Mouse (Mus musculus) brown adipose tissue, adult 24 weeks (tissue): ENCODE data around the gene Khdc3. TPM values are rescaled to one million over a fixed set of nuclear protein-coding genes. Genes with fewer than 3 reads are reported as not detected.
A peak's percentile ranks its signal among the peaks of the same experiment; 100 is the strongest.
"Not testable (repeated sequence)": the region's sequence is repeated elsewhere in the genome, so short reads cannot be mapped to it uniquely, and the experiment has no call there.

Experiments
- H3K27ac ChIP-seq: fragments of 200-500 bp; replicated peaks from 2 replicates; pipeline ENCODE4 v1.5.1; 2012; ENCODE audit warnings: low read depth, mild to moderate bottlenecking, low read length
- H3K4me1 ChIP-seq: fragments of 200-500 bp; 2 replicates; pipeline ENCODE4 v1.6.1; 2012; ENCODE audit warnings: low read length, mixed read lengths; ENCODE audit not compliant: control insufficient read depth, insufficient read depth, insufficient read length
- H3K4me3 ChIP-seq: fragments of 200-500 bp; 2 replicates; pipeline ENCODE4 v1.5.1; 2012; ENCODE audit warnings: low read depth, mild to moderate bottlenecking, low read length, moderate library complexity; ENCODE audit not compliant: insufficient read depth
- polyA plus RNA-seq: library from polyadenylated mRNA; stranded (reverse); fragments of >200 nt; gene quantifications from 2 replicates; pipeline ENCODE4 v1.2.4, GENCODE M21; 2012; ENCODE audit not compliant: missing spikeins, insufficient read depth, insufficient read length

Gene Khdc3
- polyA plus RNA-seq = not detected in 2 replicates

DNA sequence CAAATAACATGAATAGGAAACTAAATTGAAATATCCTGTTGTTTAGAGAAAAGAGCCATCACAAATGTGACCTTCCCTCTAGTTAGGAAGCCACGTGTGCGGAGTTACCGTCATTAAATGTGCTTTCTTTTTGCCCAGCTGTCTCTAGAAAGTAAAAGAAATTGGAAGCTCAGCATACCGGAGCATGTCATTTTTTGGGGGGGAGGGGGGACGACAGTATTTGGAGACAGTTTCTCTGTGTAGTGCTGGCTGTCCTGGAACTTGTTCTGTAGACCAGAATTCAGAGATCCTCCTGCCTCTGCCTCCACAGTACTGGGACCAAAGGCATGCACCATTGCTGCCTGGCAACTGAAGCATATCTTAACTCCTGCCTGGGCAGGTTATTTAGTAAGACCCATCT, at the start of gene Khdc3:
Gene Khdc3 (plus strand): TSS at position 301 of the 400 bp plus-strand sequence.
- Histone ChIP-seq H3K27ac (no peak within 1 kb of the TSS), H3K4me1 (no peaks in the 10 kb centered on the region), H3K4me3 (no peak within 1 kb of the TSS)

DNA sequence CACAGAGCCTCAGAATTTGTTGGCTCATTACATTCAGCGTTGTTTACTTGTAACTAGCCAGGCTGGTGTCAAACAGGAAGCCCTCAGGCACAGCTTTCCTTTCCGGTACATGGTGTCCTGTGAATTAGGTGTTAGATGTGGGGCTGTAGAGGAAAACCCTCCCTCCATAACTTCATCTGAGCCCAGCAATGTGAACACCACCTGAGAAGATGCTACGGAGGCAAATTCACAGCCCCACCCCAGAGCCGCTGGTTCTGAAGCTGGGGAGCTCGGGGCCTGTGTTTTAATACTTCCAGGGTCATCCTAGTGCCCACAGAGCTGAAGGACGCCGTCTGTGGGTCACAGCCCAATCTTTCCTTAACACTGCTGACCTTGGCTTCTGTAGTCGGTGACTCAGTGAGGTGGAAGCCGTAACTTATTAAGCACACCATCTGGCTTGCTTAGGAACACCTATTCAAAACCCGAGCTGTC, 46.2 kb upstream of the Khdc3 start:
- Histone ChIP-seq H3K27ac (no peak overlapping the region), H3K4me3 (no peak overlapping the region), H3K4me1 (no peaks in the 10 kb centered on the region)

DNA sequence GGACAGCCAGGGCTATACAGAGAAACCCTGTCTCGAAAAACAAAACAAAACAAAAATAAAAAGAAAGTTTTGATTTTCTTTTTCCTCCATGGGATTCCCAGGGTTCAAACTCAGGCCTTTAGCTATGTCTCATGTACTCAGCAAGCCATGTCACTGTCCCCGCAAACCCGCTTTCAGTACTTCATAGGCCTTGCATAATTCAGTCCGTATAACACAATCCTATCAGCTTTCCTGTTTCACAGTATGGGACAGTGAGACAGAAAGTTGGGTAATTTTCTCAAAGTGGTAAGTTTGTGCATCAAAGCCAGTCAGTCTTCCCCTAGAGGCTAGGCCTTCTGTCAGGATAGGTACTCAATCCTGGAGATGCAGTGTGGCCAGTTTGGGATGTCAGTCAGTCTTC, 42.4 kb upstream of the Khdc3 start:
- Histone ChIP-seq H3K4me1 (no peaks in the 10 kb centered on the region), H3K27ac (no peak overlapping the region), H3K4me3 (no peak overlapping the region)

DNA sequence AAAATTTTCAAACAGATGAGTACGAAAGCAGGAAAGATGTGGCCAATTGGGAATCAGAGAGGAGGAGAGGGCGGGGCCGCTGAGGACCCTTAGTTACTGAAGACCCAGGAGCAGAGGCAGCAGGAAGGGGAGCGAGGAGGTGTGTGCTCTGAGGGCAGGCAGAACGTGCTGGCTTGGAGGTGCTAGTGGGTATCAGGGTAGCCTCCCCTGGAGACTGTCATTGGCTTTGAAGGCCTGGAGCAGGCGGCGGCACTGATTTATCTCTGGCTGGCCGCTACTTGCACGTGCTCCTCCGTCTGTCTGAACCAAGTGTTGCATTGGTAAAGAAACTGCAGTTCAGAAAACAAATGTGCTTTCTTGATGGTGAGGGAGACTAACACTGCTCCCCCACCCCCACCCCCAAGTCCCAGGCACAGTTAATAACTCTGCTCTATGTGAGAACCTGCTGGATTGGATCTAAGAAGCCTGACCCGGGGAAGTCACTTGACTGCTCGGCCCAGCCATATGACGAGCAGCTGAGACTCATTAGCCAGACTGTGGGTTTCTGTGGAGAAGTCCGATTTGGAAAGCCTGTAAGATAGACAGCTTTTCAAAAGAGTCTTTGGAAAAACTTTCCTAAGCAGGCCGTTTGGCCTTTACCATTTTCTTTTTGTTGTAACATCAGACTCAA, 37.9 kb upstream of the Khdc3 start:
- H3K4me3 ChIP-seq = no peak overlapping the region
- H3K27ac ChIP-seq = no peak overlapping the region
- no peaks in the 10 kb centered on the region for H3K4me1 ChIP-seq

DNA sequence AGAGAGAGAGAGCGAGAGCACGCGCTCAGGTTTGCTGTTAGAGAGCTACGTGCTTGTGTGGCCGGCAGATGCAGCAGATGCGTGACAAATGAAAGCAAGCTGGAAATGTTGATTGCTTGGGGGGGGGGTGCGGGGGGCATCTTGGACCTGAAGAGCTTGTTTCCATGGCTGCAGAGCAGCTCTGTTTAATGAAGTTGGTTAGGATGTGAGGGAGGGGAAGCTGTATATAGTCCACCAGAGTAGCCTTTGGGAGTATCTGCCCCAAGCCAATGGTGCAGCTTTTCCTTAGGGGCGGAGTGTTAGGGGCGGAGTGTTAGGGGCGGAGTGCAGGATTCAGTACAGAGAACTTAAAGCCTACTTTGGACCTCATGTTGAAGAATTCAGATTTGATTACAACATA, 34.5 kb upstream of the Khdc3 start:
- Histone ChIP-seq H3K4me3 (0 out of 2 replicates have a peak overlapping the region, but pooled peaks have one; percentile 3), H3K4me1 (no peaks in the 10 kb centered on the region), H3K27ac (no peak overlapping the region)

- H3K27ac ChIP-seq = no peak overlapping the region
- no peaks in the 10 kb centered on the region for H3K4me1 ChIP-seq
- H3K4me3 ChIP-seq = no peak overlapping the region
Measured at GRCm38 (mm10) chr9:73068230-73068679, 33.4 kb upstream of the Khdc3 start.

DNA sequence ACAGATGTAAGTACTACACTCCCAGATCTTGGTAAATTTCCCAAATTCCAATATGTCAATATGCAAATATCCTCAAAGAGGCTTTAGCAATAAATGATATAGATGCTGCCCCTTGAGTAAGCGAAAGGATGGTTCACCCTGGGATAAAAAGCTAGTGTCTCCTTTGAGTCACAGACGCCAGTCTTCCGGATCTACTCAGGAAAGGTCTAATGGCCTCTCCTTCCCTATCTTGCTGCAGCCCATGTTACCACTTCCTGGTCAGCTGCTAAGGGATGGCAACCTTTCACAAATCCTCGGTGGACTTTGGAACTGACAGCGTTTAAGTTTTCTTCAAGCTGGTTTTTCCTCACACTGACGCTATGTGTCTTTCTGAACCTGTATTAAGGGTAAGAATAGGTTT, 32.9 kb upstream of the Khdc3 start:
- Histone ChIP-seq H3K4me3 (no peak overlapping the region), H3K27ac (no peak overlapping the region), H3K4me1 (no peaks in the 10 kb centered on the region)

DNA sequence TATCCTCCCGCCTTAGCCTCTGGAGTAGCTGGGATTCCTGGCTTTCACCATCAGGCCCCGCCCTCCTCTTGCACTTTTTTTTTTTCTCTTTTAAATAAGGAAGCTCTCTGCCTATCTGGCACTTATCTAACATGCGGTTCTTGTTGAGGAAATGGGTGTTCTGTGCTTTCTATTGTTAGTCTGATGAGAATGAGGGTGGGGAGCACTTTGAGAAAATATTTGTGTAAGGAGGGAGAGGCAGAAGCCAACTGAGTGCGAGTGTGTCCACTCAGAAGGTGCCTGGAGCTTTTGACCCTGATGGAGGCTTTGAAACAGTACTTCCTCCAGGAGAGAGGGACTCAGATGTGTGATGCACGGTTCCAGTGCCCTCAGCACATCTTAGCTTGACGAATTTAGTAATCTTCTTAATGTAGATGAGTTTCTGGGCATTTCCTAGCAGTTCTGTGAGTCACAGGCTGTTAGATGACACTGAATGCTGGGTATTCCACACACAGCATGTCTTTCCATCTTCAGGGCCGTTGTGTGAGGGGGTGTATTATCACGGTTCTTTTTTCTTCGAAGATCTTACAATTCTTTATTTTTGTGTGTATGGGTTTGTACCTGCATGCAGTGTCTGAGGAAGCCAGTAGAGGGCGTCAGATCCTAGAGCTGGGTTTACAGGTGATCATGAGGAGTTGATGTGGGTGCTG, 30.5 kb upstream of the Khdc3 start:
- no peak overlapping the region; the same call in 1 of the 2 replicates for H3K27ac ChIP-seq
- H3K4me3 ChIP-seq = no peak overlapping the region
- no peaks in the 10 kb centered on the region for H3K4me1 ChIP-seq

GRCm38 (mm10) chr9:73072426-73072825, 29.2 kb upstream of the Khdc3 start:
- H3K27ac ChIP-seq = no peak overlapping the region
- H3K4me3 ChIP-seq = no peak overlapping the region
- no peaks in the 10 kb centered on the region for H3K4me1 ChIP-seq

DNA sequence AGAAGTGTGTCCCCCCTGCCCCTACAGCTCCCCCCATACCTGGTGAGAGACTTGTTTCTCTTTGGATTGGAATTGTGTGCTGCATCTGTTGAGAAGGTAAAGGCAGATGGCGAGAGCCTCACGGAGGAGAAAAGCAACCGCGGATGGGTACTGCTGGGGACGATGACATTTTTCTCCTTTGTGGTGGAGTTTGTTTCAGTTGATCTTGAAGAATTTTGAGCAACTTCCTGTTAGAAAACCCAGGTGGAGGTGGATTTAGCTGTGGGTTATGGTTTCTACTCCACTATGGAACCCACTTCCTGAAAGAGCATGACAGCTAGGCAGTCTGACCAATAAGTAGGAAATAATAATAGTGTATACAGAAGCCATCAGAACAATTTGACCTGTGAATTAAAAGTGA, 28.5 kb upstream of the Khdc3 start:
- Histone ChIP-seq H3K4me1 (no peaks in the 10 kb centered on the region), H3K27ac (no peak overlapping the region), H3K4me3 (no peak overlapping the region)

DNA sequence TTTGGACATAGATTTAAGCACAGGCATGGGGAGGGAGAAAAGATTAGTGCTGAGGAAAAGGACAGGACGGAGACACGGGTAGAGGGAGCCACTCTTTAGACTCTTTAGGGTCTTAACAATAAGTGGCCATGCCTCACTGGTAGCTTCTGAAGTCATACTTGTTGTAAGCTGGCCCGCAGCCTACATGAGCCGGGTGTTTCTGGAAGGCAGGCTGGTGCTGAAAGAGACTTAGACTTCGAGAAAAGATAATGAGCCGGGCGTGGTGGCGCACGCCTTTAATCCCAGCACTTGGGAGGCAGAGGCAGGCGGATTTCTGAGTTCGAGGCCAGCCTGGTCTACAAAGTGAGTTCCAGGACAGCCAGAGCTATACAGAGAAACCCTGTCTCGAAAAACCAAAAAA, 22.3 kb upstream of the Khdc3 start:
- not testable (repeated sequence) for H3K4me3 ChIP-seq, H3K27ac ChIP-seq

DNA sequence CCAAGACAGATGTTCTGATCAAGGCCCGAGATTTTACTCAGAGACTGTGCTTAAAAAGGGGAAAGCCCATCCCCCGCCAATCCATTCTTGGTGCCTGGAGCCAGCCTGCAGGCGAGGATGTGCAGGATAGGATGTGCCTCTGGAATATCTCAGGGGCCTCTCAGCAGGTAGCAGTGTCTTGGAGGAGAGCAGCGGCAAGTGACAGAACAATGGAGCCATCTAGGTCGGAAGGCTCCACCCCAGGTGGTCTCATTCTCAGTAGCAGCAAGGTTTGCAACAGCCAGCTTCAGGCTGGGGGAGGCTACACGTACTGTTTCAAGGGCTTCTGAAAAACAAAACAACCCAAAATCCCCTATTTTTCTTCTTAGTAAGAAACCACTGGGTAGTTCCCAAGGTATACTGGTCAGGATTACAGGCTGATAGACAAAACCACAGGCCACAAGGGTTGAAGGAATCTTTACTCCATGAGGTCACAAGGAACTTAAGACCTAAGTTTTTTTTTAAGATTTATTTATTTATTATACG, 21.8 kb upstream of the Khdc3 start:
- Histone ChIP-seq H3K4me1 (no peaks in the 10 kb centered on the region), H3K4me3 (no peak overlapping the region)

More for the DNA sequence above, 22.3 kb upstream of the Khdc3 start:
- H3K4me1 ChIP-seq = not testable (repeated sequence)

DNA sequence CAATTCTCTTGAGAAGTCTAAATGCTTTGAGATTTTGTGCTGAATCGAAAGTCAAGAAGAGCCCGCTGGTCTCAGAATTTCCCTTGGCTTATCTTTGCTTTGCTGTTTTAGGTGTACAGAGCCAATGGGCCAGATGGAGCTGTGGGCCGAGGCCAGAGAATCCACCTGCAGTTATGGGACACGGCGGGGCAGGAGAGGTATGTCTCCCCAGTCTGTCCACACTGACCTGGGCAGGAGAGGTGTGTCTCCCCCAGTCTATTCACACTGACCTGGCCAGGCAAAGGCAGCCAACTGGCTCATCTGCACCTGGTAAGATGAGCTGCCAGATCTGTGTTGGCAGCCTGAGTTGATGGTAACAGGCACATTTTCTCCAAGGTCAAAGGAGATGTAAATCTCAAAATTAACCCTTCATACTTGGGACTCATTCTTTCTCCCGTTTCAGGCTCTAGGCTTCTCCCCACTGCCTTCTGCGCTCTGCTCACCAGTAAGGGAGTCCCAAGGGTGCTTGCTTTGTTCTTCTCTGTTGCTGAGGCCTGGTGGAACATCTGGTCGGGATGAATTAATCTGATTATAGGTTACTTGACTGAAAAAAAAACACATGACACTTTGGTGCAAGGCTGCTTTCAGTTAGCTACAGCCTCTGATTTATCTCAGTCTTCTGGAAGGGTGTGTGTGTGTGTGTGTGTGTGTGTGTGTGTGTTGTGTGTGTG, 19.2 kb upstream of the Khdc3 start:
- Histone ChIP-seq H3K4me3 (no peak overlapping the region), H3K27ac (no peak overlapping the region), H3K4me1 (no peaks in the 10 kb centered on the region)

More for the DNA sequence above, 21.8 kb upstream of the Khdc3 start:
- H3K27ac ChIP-seq = no peak overlapping the region

GRCm38 (mm10) chr9:73083956-73084355, 17.7 kb upstream of the Khdc3 start:
- Histone ChIP-seq H3K4me1 (no peaks in the 10 kb centered on the region), H3K4me3 (no peak overlapping the region), H3K27ac (no peak overlapping the region)

GRCm38 (mm10) chr9:73085845-73086244, 15.8 kb upstream of the Khdc3 start:
- no peak overlapping the region for H3K27ac ChIP-seq
- H3K4me3 ChIP-seq = no peak overlapping the region

More at GRCm38 (mm10) chr9:73085845-73086244, 15.8 kb upstream of the Khdc3 start:
- H3K4me1 ChIP-seq = no peaks in the 10 kb centered on the region
